Mouse (Mus musculus) embryonic fibroblast, embryonic 13.5 days (primary cell): ENCODE results near the gene Perm1.
A peak's percentile ranks its signal among the peaks of the same experiment; 100 is the strongest.

Source experiments
- CTCF ChIP-seq: IDR thresholded peaks from 2 replicates; pipeline ENCODE4 v1.5.1; 2011; ENCODE audit warnings: mild to moderate bottlenecking, control low read depth, low read length, moderate library complexity, borderline replicate concordance; ENCODE audit not compliant: insufficient read depth
- POLR2A ChIP-seq: IDR thresholded peaks from 2 replicates; pipeline ENCODE4 v1.6.1; 2011; ENCODE audit warnings: low read depth, mild to moderate bottlenecking, control low read depth, low read length, moderate library complexity

- TF ChIP-seq CTCF (no peak), POLR2A (0 out of 2 replicates have a peak, but pooled peaks have one; percentile 15)
Observed at GRCm38 (mm10) chr4:156254361-156255077, 38.9 kb downstream of the Perm1 start.
